Mouse (Mus musculus): ENCODE measurements around the gene Ptprs. TPM values are rescaled to one million over a fixed set of nuclear protein-coding genes. Genes with fewer than 3 reads are reported as not detected.

Gene Ptprs
- polyA plus RNA-seq, 1 experiment from 2014 or later: 71.8 TPM

DNA sequence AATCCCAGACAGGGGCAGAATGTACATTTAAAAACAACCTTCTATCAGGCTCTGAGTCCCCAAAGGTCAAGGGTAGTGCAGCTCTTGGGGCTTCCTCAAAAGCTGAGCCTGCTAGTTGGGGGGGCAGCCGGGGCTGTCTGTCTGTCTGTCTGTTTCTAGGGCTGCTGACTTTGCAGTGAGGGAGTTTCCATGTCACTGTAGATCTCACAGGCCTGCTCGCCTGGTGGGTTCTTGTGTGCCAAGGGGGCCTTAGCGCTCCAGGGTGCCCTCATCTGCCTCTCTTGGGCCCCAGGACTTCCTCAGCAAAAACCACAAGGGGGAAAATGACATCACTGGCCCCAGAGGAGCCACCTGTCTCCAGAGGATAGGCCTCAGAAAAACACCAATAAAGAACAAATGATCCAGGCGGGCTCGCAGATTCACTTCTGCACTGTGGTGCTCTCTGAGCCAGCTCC, 32.9 kb downstream of the Ptprs start:
- Histone ChIP-seq H3K36me3 (peaks cover 29% of the 10 kb centered on the region), H3K4me1 (no peaks in the 10 kb centered on the region), H3K9ac (no peak overlapping the region), H3K27me3 (replicated peaks) (no peaks in the 10 kb centered on the region), H3K9me3 (no peaks in the 10 kb centered on the region), H3K4me2 (no peak overlapping the region), H3K4me3 (replicated peaks) (no peak overlapping the region), H3K27ac (no peak overlapping the region)
- ATAC-seq (ENCODE audit: insufficient read depth, low FRiP score, low read depth): no peak
- 78% methylated on average over 5 of the region's 5 CpGs for WGBS

DNA sequence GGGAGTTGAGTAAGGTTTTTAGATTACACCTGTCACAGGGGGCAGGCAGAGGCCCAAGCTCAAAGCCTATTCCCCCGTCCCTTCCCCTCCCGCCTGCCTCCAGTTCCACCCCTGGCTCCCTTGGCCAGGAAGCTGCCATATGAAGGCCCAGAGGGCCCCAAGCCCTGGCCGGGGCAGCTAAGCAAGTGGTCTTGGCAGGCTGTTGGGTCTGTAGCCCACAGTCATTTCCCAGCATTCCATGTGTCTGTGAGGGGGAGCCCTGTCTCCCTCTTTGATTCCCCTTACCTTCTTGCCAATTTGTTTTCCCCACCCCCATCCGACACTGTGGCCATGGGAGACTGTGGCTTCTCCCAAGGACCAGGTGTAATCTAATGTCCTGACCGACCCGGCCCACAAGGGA, 34.0 kb downstream of the Ptprs start:
- 83% methylated on average over 6 of the region's 6 CpGs for WGBS
- Histone ChIP-seq H3K27me3 (replicated peaks) (no peaks in the 10 kb centered on the region), H3K9me3 (no peaks in the 10 kb centered on the region), H3K4me3 (replicated peaks) (no peak overlapping the region), H3K4me1 (no peaks in the 10 kb centered on the region), H3K4me2 (no peak overlapping the region), H3K27ac (no peak overlapping the region), H3K9ac (no peak overlapping the region), H3K36me3 (peaks cover 25% of the 10 kb centered on the region)
- no peak for ATAC-seq (ENCODE audit: insufficient read depth, low FRiP score, low read depth)

DNA sequence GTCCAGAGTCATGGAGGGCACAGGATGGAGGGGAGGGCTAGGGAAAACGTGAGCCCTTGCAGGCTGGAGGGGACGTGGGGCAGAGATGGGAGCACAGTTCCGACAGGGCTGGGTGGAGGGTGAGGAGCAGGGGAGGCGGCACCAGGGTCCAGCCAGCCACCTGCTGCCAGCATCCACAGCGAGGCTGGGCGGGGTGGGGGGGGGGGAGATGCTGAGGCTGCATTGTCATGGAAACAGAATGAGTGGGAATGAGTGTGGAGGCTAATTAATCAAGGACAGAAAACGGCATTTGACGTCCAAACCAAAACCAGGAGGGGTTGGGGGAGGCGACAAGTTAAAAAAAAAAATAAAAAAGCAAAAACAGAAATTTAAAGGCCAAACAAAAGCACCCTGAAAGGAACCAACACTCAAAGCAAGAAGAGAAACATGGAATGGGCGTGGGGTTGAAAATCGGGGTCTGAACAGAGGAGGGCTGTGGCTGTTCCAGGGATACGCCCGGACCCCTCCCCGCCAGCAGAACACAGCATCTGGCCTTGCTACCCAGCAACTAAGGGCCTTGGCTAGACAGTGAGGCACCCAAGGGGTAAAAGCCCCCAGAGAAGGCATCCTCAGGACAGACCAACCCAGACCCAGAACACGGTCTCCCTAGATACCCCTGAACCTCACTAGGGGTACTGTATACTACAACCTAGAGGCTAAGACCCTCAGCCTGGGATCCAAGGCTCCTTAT, 36.4 kb downstream of the Ptprs start:
- Histone ChIP-seq H3K4me3 (replicated peaks) (no peak overlapping the region), H3K27me3 (replicated peaks) (no peaks in the 10 kb centered on the region), H3K9me3 (no peaks in the 10 kb centered on the region), H3K27ac (no peak overlapping the region), H3K4me1 (no peaks in the 10 kb centered on the region), H3K4me2 (no peak overlapping the region), H3K9ac (no peak overlapping the region), H3K36me3 (peaks cover 34% of the 10 kb centered on the region)
- no peak for ATAC-seq (ENCODE audit: insufficient read depth, low FRiP score, low read depth)
- 79% methylated on average over 15 of the region's 15 CpGs for WGBS

DNA sequence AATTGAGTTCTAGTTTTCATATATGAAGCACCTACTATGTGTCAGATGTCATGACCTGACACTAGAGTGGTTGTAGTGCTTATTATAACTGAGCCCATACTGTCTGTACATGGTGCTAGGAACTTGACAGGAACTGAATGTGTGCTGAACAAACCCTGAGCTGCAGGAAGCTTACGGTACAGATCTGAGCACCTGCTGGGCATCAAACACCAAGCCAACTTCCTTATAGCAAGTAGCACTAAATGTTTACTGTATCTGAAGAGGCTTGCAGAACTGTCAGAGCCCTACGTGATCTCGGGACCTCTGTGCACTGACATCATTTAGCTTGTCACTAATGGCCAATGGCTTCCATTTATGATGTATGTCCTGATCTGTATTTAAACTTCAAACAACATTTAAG, 44.7 kb downstream of the Ptprs start:
- Histone ChIP-seq H3K27ac (no peak overlapping the region), H3K4me3 (replicated peaks) (no peak overlapping the region), H3K4me1 (no peaks in the 10 kb centered on the region), H3K9me3 (no peaks in the 10 kb centered on the region), H3K36me3 (peaks cover 28% of the 10 kb centered on the region), H3K27me3 (replicated peaks) (no peaks in the 10 kb centered on the region), H3K9ac (no peak overlapping the region), H3K4me2 (no peak overlapping the region)
- ATAC-seq (ENCODE audit: insufficient read depth, low FRiP score, low read depth): no peak
- WGBS: 77% methylated on average over 3 of the region's 3 CpGs

DNA sequence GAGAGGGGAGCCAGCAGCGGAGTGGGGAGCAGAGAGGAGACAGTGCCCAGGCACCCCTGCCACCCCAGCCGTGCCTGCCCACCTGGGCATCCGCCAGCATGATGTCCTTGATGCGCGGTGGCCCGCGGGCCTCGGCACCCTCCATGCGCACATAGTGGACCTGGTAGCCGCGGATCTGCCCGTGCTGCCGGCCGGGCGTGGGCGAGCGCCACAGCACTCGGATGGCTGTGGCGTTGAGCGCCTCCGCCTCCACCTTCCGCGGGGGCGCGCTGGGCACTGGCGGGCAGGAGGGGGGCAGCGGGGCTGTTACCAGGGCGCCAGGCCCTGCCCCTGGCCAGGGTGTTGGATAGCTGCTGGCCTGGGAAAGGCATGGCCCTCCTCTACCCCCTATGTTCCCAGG, 48.4 kb downstream of the Ptprs start:
- Histone ChIP-seq H3K9me3 (no peaks in the 10 kb centered on the region), H3K4me1 (peaks cover 4% of the 10 kb centered on the region; the same call in 1 of the 2 replicates), H3K4me2 (no peak overlapping the region), H3K27me3 (replicated peaks) (no peaks in the 10 kb centered on the region), H3K36me3 (peaks cover 23% of the 10 kb centered on the region), H3K27ac (no peak overlapping the region), H3K4me3 (replicated peaks) (no peak overlapping the region), H3K9ac (no peak overlapping the region)
- no peak for ATAC-seq (ENCODE audit: insufficient read depth, low FRiP score, low read depth)
- WGBS: 84% methylated on average over 28 of the region's 28 CpGs

DNA sequence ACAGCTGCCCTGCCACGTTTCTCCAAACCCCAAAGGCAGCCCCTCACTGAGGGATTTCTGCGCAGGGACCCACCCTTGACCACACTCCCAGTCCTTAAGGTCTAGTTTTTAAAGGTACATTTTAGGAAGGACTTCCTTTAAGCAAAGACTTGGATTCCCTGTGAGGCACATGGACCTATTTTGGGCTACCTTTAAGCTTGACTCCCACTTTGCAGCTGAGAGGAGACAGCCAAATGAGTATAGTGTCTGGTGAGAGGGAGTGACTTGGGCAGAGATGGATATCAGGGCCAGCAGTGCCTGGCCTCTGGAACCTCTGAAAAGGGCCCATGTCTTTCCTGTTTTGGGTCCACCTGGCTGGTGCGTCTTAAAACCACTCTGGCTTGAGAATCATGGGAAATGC, 50.3 kb downstream of the Ptprs start:
- no peak for ATAC-seq (ENCODE audit: insufficient read depth, low FRiP score, low read depth)
- H3K9me3 ChIP-seq: no peaks in the 10 kb centered on the region
- peak overlapping the region; percentile 91 for H3K4me2 ChIP-seq
- no peaks in the 10 kb centered on the region for H3K27me3 ChIP-seq (replicated peaks)
- H3K9ac ChIP-seq: peak overlapping the region; percentile 29
- H3K4me1 ChIP-seq: peaks cover 4% of the 10 kb centered on the region; the same call in 1 of the 2 replicates
- WGBS: 42% methylated on average over 3 of the region's 3 CpGs
- peaks cover 34% of the 10 kb centered on the region for H3K36me3 ChIP-seq
- H3K27ac ChIP-seq: peak overlapping the region; percentile 80; the same call in 1 of the 2 replicates
- H3K4me3 ChIP-seq (replicated peaks): peak overlapping the region; percentile 50

DNA sequence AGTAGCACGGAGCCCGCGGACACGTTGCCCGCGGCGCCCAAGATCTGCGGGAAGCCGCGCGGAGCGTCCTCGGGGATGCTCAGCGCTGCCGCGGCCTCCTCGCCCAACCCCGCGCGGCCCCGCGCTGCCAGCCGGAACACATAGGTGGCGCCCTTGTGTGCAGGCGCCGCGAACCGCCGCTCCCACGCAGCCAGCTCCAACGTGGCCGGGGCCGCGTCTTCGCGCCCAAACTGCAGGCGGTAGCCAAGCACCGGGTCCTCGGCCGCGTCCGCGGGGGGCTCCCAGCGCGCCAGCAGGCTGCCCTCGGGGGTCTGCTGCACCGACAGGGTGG, 50.7 kb downstream of the Ptprs start:
- peaks cover 4% of the 10 kb centered on the region; the same call in 1 of the 2 replicates for H3K4me1 ChIP-seq
- peak overlapping the region; percentile 50 for H3K4me3 ChIP-seq (replicated peaks)
- peak overlapping the region; percentile 80 for H3K27ac ChIP-seq
- no peaks in the 10 kb centered on the region for H3K27me3 ChIP-seq (replicated peaks)
- no peaks in the 10 kb centered on the region for H3K9me3 ChIP-seq
- WGBS: 2% methylated on average over 44 of the region's 47 CpGs
- peaks cover 38% of the 10 kb centered on the region for H3K36me3 ChIP-seq
- H3K4me2 ChIP-seq: peak overlapping the region; percentile 91
- peak; percentile 67 for ATAC-seq (ENCODE audit: insufficient read depth, low FRiP score, low read depth)
- H3K9ac ChIP-seq: peak overlapping the region; percentile 29

DNA sequence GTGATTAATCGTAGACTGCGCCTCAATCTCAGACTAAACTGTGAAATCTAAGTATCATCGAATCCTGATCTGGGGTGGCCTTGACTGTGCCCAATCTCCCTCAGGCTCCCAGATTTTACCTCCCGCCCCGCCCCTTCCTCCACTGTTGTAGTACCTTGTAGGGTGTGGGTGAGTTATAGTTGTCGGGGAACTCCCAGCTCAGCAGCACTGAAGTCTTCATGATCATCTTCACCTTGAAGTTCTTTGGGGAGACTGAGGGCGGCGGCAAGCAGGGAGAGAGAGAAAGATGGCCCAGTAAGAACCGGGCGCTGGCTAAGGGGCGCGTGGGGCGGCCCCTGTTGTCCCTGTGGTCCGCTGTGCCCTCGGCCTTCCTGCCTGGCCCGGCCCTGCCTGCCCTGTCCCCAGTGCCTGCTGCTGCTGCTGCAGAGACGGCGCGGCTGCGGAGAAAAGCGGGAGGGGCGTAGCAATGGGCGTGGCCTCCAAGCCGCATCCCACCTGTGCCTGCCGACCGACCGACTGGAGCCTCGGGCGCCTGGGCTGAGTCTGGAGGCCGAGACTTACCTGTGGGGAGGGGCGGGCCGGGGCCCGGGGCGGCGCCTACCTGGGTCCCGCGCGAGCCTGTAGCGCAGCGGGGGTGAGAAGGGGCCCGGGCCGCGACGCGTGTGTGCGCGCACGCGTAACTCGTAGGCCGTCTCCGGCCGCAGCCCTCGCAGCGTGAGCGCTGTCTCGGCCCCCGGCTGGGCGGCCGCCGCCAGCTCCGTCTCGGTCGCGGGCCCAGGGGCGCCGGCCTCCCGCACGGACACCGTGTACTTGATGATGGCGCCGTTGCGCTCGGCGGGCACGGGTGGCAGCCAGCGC, 51.3 kb downstream of the Ptprs start:
- Histone ChIP-seq H3K9ac (0 out of 2 replicates have a peak overlapping the region, but pooled peaks have one; percentile 19), H3K27me3 (replicated peaks) (no peaks in the 10 kb centered on the region), H3K9me3 (no peaks in the 10 kb centered on the region), H3K36me3 (peaks cover 44% of the 10 kb centered on the region), H3K4me1 (peaks cover 4% of the 10 kb centered on the region; the same call in 1 of the 2 replicates), H3K4me3 (replicated peaks) (peak overlapping the region; percentile 50), H3K27ac (peak overlapping the region; percentile 80), H3K4me2 (peak overlapping the region; percentile 91)
- peak; percentile 87 for ATAC-seq (ENCODE audit: insufficient read depth, low FRiP score, low read depth)
- WGBS: 20% methylated on average over 74 of the region's 77 CpGs

DNA sequence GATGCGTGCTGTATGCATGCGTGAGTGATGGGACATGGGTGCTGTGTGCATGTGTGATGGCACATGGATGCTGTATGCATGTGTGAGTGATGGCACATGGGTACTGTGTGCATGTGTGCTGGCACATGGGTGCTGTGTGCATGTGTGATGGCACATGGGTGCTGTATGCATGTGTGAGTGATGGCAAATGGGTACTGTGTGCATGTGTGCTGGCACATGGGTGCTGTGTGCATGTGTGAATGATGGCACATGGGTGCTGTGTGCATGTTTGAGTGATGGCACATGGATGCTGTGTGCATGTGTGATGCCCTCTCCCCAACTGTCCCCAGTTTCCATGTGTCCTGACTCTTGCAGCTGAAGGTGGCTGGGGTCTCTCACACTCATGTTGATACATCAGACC, 56.3 kb downstream of the Ptprs start:
- 91% methylated on average over 2 of the region's 2 CpGs for WGBS
- no peak for ATAC-seq (ENCODE audit: insufficient read depth, low FRiP score, low read depth)
- H3K36me3 ChIP-seq: peaks cover 75% of the 10 kb centered on the region

DNA sequence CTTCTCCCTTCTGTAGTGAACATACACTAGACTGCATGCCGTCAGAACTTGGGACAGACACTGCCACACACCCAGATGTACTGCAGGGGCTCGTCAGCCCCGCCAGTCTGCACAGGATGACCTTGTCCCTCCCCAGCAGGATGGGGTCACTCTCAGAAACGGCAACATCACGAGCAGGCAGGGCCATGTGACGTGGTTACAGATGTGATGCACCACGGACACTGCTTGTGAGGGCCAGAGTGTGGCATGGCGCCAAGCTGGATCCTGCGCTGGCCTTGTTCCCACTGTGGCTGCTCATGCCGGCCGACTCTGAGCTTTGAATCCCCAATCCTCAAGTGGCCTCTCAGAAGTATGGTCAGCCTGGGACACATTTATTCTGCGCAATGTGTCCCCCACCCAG, 58.0 kb downstream of the Ptprs start:
- no peaks in the 10 kb centered on the region for H3K9me3 ChIP-seq
- H3K9ac ChIP-seq: no peak overlapping the region
- H3K36me3 ChIP-seq: peaks cover 74% of the 10 kb centered on the region
- no peaks in the 10 kb centered on the region for H3K27me3 ChIP-seq (replicated peaks)
- ATAC-seq (ENCODE audit: insufficient read depth, low FRiP score, low read depth): no peak
- no peak overlapping the region for H3K4me2 ChIP-seq
- WGBS: 69% methylated on average over 12 of the region's 12 CpGs
- no peak overlapping the region for H3K27ac ChIP-seq
- no peaks in the 10 kb centered on the region for H3K4me1 ChIP-seq
- no peak overlapping the region for H3K4me3 ChIP-seq (replicated peaks)

More for the DNA sequence above, 56.3 kb downstream of the Ptprs start:
- no peaks in the 10 kb centered on the region for H3K9me3 ChIP-seq
- no peak overlapping the region for H3K4me2 ChIP-seq
- H3K9ac ChIP-seq: no peak overlapping the region
- H3K4me1 ChIP-seq: no peaks in the 10 kb centered on the region
- H3K4me3 ChIP-seq (replicated peaks): no peak overlapping the region
- H3K27ac ChIP-seq: no peak overlapping the region
- no peaks in the 10 kb centered on the region for H3K27me3 ChIP-seq (replicated peaks)

DNA sequence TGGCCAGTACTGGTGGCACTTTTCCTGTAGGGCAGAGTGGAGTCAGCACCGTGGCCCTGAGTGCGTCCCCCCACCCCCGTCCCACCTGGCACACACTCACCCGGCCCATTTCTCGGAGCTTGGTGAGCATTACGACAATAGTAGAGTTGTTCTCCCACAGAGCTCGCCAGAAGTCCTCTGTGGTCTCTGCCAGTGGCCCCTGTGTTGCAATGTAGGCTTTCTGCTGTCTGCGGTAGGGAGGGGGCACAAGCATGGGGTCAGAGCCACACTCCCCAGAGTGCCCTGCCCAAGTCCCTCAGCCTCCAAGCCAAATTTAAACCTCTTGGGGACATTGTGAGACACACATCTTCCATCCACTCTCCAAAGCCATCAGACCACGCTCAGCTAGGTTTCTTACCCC, 61.5 kb downstream of the Ptprs start:
- 89% methylated on average over 9 of the region's 9 CpGs for WGBS
- ATAC-seq (ENCODE audit: insufficient read depth, low FRiP score, low read depth): no peak
- H3K27ac ChIP-seq: no peak overlapping the region
- H3K4me3 ChIP-seq (replicated peaks): no peak overlapping the region
- no peaks in the 10 kb centered on the region for H3K27me3 ChIP-seq (replicated peaks)
- H3K4me2 ChIP-seq: no peak overlapping the region
- H3K36me3 ChIP-seq: peaks cover 66% of the 10 kb centered on the region
- H3K9ac ChIP-seq: no peak overlapping the region
- peaks cover 2% of the 10 kb centered on the region; the same call in 1 of the 2 replicates for H3K4me1 ChIP-seq
- no peaks in the 10 kb centered on the region for H3K9me3 ChIP-seq

DNA sequence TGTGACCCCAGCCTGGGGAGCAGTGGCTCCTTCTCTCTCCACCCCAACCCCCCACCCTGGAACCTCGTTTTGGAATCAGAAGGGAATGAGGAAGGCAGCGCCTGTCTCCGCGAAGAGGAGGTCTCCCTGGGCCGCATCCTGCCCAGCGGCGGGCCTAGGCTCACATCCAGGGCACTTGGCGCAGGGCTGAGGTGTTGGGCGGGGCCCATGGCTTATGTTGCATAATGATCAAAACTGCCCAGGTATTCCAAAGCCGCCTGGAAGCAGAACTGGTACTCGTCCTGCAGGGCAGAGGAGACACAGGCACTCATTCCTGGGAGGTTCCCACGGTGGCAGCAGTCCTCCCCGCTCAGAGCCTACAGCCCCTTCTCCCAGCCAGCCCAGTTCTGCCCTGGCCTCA, 63.2 kb downstream of the Ptprs start:
- WGBS: 80% methylated on average over 13 of the region's 13 CpGs
- Histone ChIP-seq H3K9ac (no peak overlapping the region), H3K4me1 (peaks cover 4% of the 10 kb centered on the region; the same call in 1 of the 2 replicates), H3K4me3 (replicated peaks) (no peak overlapping the region), H3K36me3 (peaks cover 50% of the 10 kb centered on the region), H3K4me2 (no peak overlapping the region), H3K9me3 (no peaks in the 10 kb centered on the region), H3K27ac (no peak overlapping the region), H3K27me3 (replicated peaks) (no peaks in the 10 kb centered on the region)
- ATAC-seq (ENCODE audit: insufficient read depth, low FRiP score, low read depth): no peak
